Mouse (Mus musculus) heart, postnatal 10 days (tissue): ENCODE data around the gene Cd47. TPM values are rescaled to one million over a fixed set of nuclear protein-coding genes. Genes with fewer than 3 reads are reported as not detected.

Experiments
- DNase-seq, 2 experiments: peaks; one replicate each; pipeline ENCODE4 v3.0.0; 2021
- intact Hi-C: fragments of 180-260 bp; cut with DNase I; formaldehyde crosslinking; loops from one replicate; pipeline ENCODE4 v1.15.1; 2025
- total RNA-seq, 2 experiments: library from RNA; stranded (reverse); gene quantifications; 2 replicates each; pipeline ENCODE4 v1.2.3; 2021

Gene Cd47
- total RNA-seq, 2 experiments from 2014 or later, result 71.5 to 71.6 TPM

DNA sequence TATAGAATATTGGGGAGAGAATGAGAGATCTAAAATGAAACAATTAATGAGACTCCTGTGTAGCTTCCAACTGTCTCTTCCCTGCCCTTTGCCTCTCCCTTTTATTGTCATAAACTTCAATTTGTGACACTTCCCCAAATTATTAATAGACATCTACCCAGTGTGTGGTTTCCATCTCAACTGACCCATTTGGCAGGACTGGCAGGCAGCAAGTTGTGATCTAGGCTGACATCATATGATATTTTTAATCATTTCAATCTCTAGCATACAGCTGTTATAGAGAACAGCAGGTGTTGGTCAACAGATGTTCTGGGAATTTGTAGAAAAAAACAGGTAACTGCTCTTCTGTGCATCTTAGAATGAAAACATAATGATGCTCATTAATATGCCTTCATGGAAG lies 17.0 kb upstream of the Cd47 start:
- DNase-seq, result no peak
- intact Hi-C loops, result no loop called here

DNA sequence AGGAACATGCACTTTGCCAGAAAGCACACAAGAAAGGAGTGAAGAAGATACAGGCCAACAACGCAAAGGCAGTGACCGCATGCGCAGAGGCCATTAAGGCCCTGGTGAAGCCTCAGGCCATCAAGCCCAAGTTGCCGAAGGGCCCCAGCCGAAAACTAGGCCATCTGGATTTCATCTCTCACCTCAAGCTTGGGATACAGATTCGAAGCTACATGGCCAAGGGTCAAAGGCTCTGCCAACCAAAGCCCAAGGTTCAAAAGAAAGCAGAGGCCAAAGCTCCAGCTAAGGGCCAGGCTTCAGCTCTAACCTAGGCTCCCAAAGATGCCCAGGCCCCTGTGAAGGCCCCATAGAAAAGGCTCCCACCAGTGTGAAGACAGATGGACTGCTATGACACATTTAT lies 14.2 kb upstream of the Cd47 start:
- DNase-seq, result no peak
- intact Hi-C loops, result no loop called here

DNA sequence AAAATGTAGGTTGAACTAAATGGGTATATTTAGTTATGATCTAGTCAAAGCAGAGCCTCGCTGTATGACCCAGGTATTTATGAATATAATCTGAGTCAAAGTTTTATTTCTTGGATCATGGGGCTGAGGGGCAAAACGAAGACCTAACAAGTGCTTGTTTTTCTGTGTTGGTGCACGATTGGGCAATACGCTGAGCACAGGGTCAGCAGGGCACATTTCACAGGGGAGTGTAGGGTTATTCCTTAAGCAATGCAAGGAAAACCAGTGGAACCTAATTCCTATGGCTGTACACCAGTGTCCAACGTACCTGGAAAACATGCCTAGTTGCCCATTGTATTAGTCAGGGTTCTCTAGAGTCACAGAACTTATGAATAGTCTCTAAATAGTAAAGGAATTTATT lies 12.6 kb upstream of the Cd47 start:
- intact Hi-C loops, result no loop called here
- DNase-seq, result no peak

GRCm38 (mm10) chr16:49790575-49791465 lies 9.5 kb upstream of the Cd47 start:
- no peak for DNase-seq
- intact Hi-C loops, result no loop called here

- intact Hi-C loops, result no loop called here
Observed at GRCm38 (mm10) chr16:49792446-49792878, 7.9 kb upstream of the Cd47 start.

DNA sequence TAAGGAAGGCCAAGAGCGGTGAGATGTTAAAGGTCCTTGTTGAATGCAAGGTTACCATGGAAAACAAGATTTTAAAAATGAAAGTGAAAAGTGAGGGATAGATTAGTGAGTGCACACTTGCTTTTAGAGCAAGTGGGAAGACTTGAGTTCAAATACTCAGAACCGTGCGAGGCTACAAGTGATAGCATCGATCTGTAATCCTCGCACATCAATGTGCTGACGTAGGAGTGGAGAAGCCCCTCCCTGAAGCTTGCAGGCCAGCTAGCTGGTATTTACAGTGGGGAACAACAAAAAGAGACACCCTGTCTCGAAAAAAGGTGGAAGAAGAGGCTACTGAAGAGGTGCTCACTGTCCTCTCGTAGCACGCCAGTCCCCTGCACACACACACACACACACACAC lies 6.7 kb upstream of the Cd47 start:
- intact Hi-C loops, result no loop called here
- no peak for DNase-seq

More at GRCm38 (mm10) chr16:49792446-49792878, 7.9 kb upstream of the Cd47 start:
- peak; percentile 65 to 69 for DNase-seq

DNA sequence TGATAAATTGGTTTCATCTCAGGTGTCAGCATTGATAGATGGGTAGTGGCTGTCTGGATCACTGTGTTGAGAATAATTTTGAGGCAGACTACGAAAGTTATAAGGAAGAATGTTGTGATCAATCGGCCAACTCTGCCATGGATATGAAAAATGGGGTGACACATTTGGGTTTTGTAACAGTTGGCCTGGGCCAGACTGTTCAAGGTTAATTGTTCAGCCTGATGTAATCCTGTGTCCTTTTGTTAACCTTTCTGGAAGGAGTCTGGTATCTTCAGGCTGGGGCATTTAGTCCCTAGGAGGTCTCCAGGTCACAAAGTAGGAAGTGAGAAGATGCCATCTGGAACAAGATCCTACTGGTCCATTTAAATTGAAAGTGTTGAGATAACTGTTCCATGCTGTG lies 4.1 kb upstream of the Cd47 start:
- DNase-seq, result no peak
- intact Hi-C loops, result no loop called here

DNA sequence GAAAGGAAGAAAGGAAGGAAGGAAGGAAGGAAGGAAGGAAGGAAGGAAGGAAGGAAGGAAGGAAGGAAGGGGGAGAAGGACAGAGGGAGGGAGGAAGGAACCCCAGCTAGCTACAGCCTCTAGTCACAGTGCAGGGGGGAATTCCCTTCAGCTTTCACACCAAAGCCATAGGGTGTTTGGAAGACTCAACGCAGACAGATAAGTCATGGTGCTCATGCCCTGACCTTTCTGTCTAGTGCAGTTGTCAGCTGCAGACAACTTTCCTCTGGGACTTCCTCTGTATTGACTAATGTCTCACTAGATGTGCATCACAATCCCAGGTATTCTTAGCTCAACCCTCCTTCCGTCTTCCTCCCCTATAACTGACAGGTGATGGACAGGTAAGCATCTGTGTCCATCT lies 3.4 kb upstream of the Cd47 start:
- DNase-seq, result no peak
- intact Hi-C loops, result no loop called here

DNA sequence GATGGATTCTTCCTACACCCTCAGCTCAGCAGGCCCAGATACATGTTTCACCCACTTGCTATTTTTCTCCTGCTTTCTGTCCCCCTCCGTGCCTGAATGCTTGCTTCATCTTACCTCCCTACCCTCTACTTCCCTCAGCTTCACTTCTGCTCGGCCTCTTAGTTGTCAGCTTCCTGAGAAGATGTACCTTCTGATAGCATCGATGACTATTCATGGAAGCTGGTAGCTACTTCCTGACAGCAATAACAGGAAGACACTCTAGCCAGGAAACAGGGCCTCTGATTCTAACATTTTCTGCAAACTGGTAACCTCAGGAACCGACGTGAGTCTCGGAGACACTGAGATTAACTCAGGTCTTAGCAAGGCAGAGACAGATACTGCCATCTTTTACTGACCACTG lies 1.5 kb upstream of the Cd47 start:
- intact Hi-C loops, result no loop called here
- peak in 1 of 2 experiments; percentile 8 for DNase-seq

- no peak for DNase-seq
- intact Hi-C loops, result loop anchor here (5.0 kb wide), 1 partner anchor 151 kb away; no protein-coding TSS in a partner anchor
Observed at GRCm38 (mm10) chr16:49800996-49801395, 663 bp downstream of the Cd47 start.

DNA sequence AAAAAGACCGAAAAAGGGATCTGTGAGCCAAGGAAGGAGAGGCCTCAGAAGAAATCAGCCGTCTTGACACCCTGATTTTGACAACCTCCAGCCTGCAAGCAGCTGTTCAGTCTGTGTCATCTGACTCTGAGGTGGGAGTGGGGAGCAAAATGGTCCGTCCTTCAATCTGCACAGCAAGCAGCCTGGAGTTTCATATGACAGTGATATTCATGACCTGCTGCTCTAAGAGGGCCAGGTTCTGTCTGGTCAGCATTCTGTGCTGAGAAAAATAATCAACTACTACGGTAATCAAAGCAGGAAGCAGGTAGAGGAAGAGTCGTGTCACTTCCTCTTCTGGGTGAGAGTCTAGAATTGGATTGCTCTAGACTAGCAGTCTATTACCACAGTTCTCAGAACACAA lies 1.1 kb downstream of the Cd47 start:
- intact Hi-C loops, result loop anchor here (5.0 kb wide), 1 partner anchor 151 kb away; no protein-coding TSS in a partner anchor
- peak; percentile 35 to 39 for DNase-seq

DNA sequence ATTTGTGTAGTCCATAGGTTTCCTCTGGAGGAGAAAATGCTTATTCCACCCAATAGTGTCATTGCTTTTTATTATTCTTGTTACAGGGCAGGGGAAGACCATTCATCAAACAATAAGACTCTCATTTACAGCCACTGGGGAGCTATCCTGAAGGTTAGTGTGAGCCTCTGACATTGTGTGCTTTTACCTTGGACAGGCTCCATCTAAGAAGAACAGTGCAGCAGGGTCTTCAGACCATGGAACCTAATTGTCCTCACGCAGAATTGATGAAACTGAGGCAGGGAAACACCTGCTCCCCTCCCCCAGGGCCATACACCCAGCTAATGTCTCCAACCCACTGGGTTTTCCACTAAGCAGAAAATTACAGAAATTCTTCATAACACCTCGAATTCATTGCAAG lies 2.7 kb downstream of the Cd47 start:
- intact Hi-C loops, result loop anchor here (5.0 kb wide), 1 partner anchor 149 kb away; no protein-coding TSS in a partner anchor

DNA sequence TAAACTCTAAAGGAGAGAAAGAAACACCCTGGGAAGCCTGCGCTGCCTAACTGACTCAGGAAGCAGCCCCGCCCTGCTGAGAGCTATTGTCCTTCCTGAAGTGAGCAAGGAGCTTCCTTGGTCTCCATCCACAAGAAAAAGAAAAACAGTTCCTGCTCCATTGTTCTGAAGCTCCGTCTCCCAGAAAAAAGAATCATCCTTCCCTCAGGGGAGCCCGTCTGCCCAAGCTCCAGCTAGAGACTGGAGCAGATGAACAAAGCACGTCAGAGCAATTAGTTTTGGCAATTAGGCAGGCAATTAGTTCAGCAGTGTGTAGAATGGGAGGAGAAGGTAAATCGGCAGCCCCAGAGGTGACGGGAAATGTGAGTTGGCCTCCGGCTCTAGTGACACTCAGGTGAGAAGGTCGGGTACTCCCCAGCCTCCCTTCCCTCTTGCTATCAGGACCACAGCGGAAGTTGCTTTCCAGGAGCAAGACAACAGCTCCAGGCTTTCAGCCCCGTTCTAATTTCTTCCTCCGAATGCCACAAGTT lies 3.7 kb downstream of the Cd47 start:
- intact Hi-C loops, result loop anchor here (2.0 to 5.0 kb wide), 2 partner anchors 51 to 148 kb away; no protein-coding TSS in a partner anchor
- peak; percentile 12 to 37 for DNase-seq

More for the DNA sequence above, 2.7 kb downstream of the Cd47 start:
- DNase-seq, result no peak

DNA sequence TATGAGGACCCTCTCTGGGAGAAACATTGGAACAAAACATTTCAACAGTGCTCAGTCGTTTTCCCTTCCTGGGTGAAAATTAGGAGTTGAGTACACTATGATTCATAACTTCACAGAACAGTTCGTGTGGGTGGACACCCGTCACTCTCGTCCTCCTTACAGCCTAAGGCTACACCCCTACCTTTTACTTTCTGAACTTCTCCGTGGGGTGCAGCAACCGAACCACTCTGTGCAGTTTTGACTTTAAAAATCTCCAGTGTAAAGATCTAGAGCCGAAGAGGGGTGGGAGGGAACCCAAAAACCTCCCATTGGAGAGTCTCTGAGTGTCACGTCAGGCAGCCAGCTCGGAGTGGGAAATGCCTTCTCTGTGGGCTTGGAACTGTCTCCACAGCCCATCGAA lies 6.6 kb downstream of the Cd47 start:
- intact Hi-C loops, result no loop called here
- DNase-seq, result no peak

DNA sequence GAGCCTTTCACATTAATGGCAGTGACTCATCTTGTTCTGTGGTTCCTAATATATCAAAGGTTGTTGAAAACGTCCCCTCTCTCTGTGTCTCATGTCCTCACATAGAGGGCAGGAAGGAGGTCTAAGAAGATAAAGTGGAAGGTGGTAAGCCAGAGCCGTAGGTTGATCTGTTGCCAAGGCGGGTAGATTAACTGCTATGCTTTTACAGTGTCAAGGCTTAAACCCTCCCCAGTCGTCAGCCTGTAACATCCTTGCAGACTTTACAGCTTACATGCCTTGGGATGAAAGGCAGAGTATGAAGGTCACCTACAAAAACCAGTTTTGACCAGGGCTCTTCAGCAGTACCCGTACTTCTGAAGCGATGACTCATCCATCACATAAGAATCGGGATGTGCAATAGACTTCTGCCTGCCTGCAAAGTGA lies 7.1 kb downstream of the Cd47 start:
- intact Hi-C loops, result no loop called here
- no peak for DNase-seq

DNA sequence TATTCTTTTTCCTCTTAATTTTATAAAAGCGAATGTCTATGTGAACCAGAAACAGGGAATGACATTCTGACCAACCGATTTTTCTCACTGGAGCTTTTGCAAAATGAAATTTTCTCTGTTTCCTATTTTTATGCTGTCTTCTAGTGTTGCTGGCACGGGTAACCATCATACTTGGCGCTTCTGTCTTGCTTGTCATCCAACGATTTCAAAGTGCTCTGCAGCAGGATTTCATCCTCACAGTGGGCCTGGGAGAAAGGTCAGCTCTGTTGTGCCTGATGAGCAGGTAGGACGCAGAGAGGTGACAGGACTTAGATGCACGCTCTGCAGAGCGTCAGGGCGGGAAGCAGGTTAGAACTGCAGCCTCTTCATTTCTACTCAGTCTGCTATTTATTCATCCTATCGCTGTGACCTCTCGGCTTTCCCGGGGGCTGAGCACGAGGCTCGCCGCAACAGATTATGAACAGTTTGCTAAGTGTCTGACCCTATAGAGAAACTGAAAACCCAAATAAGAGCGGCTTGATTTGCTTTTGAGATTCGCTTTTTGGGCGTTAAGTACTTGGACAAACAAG lies 7.6 kb downstream of the Cd47 start:
- intact Hi-C loops, result no loop called here
- DNase-seq, result no peak

GRCm38 (mm10) chr16:49811897-49812296 lies 11.6 kb downstream of the Cd47 start:
- DNase-seq, result no peak
- intact Hi-C loops, result no loop called here

- no peak for DNase-seq
- intact Hi-C loops, result no loop called here
Observed at GRCm38 (mm10) chr16:49812821-49813616, 12.7 kb downstream of the Cd47 start.

- intact Hi-C loops, result no loop called here
- DNase-seq, result no peak
Observed at GRCm38 (mm10) chr16:49814419-49814818, 14.1 kb downstream of the Cd47 start.

DNA sequence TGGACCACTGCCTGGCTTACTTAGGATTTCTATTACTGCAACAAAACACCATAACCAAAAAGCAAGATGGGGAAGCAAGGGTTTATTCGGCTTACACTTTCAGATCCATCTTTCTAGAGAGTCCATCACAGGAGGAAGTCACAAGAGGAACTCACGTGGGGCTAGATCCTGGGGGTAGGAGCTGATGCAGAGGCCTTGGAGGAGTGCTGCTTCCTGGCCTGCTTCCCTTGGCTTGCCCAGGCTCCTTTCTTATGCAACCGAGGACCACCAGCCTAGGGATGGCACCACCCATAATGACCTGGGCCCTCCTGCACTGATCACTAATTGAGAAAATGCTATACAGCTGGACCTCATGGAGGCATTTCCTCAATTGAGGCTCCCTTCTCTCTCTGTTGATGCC lies 16.6 kb downstream of the Cd47 start:
- intact Hi-C loops, result no loop called here
- DNase-seq, result no peak

DNA sequence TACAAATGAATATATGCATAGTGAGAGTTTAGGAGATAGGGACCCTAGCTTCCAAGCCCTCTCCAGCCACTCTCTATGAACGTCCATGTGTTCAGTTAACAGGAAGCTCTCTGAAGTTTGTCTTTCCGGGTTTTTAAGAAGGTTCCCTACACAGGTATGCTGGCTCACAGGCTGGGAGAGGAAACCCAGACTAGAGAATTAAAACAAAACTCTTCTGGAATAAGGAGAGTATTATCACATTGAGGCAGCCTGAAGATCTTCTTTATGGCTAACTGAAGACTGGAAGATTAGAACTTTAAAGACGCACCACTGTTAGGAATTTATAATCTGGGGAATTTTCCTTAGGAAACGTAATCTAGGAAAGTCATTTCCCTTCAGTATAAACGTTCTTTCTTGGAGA lies 17.8 kb downstream of the Cd47 start:
- DNase-seq, result no peak
- intact Hi-C loops, result no loop called here
